Mouse (Mus musculus): ENCODE results near the gene Katnbl1. TPM values are rescaled to one million over a fixed set of nuclear protein-coding genes. Genes with fewer than 3 reads are reported as not detected.
"Not testable (repeated sequence)": the region's sequence is repeated elsewhere in the genome, so short reads cannot be mapped to it uniquely, and the experiment has no call there.

The Katnbl1 gene
- total RNA-seq, 1 experiment: 22.8 TPM

DNA sequence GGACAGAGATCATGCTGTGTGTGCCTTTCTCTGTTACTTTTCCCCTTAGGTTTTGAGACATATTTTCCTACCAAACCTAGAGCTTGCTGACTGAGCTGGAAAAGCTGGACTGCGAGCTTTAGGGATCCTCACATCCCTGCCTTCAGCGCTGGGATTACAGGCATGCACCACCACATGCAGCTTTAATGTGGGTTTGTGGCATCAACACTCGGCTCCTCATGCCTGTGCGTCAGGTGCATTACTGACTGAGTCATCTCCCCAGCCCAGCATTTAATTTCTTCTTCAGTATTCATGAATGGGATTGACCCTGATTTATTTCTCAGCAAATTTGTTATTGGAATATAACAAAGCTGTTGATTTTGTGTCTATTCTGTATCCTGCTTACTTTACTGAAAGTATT lies 57.3 kb downstream of the Katnbl1 start:
- no peak for DNase-seq (ENCODE audit: low read depth, low spot score)
- no peak overlapping the region for H3K4me3 ChIP-seq (ENCODE audit: insufficient read depth in 1 of 2, low read depth in 1 of 2, low read length in 2 of 2, poor library complexity in 1 of 2, severe bottlenecking in 1 of 2)
- no peaks in the 10 kb centered on the region for H3K36me3 ChIP-seq (ENCODE audit: control insufficient read depth, insufficient read depth, low read length, poor library complexity, severe bottlenecking)
- H3K27ac ChIP-seq (ENCODE audit: insufficient read depth, low read depth, low read length, poor library complexity, severe bottlenecking): no peak overlapping the region
- H3K9ac ChIP-seq (ENCODE audit: insufficient read depth, low read depth, low read length, poor library complexity, severe bottlenecking): no peak overlapping the region
- in situ Hi-C loops (cut with MboI; ENCODE audit: low sequenced_read_pairs in 2 of 2, unreplicated experiment in 2 of 2): no loop called here
- H3K4me1 ChIP-seq (ENCODE audit: control insufficient read depth in 2 of 2, insufficient read depth in 2 of 2, low read length in 2 of 2, poor library complexity in 1 of 2): peaks cover 0 to 3% of the 10 kb centered on the region in 2 experiments; a peak in 1 of 4 replicates
- TF ChIP-seq HCFC1 (IDR thresholded peaks at IDR 0.05; ENCODE audit: borderline replicate concordance, insufficient read depth, low read length): no peak
- TF ChIP-seq CHD2 (IDR thresholded peaks at IDR 0.05; ENCODE audit: low read depth, low read length): no peak
- no peak for TF ChIP-seq ZNF384 (IDR thresholded peaks at IDR 0.05; ENCODE audit: low read depth, low read length)
- no peak for TF ChIP-seq ZC3H11A (IDR thresholded peaks at IDR 0.05; ENCODE audit: borderline replicate concordance, low read depth, low read length)
- no peak for TF ChIP-seq MAFK (IDR thresholded peaks at IDR 0.05; ENCODE audit: insufficient read depth, low read depth, low read length)
- no peaks in the 10 kb centered on the region for H3K9me3 ChIP-seq (ENCODE audit: control insufficient read depth, insufficient read depth, low read depth, low read length)

DNA sequence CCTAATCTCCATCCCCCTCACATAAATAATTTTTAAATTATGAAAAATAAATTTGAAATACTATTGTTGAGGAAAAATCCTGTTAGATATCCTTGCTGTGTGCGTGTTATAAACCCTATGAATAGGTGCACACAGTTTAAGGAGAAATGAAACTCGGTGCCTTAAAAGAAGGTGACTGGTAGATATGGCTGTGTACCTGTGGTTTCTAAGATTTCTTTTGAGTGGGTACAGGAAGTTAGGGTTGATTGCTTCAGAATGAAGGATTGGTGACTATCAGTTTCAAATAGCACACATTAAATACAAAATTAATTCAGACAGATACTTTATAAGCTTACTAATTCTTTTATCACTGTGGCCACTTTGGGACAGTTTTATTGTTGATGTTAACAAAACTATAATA lies 58.6 kb downstream of the Katnbl1 start:
- Histone ChIP-seq H3K36me3 (ENCODE audit: control insufficient read depth, insufficient read depth, low read length, poor library complexity, severe bottlenecking) (no peaks in the 10 kb centered on the region), H3K9me3 (ENCODE audit: control insufficient read depth, insufficient read depth, low read depth, low read length) (no peaks in the 10 kb centered on the region), H3K4me1 (ENCODE audit: control insufficient read depth in 2 of 2, insufficient read depth in 2 of 2, low read length in 2 of 2, poor library complexity in 1 of 2) (peaks cover 0 to 3% of the 10 kb centered on the region in 2 experiments; a peak in 1 of 4 replicates), H3K9ac (ENCODE audit: insufficient read depth, low read depth, low read length, poor library complexity, severe bottlenecking) (no peak overlapping the region), H3K4me3 (ENCODE audit: insufficient read depth in 1 of 2, low read depth in 1 of 2, low read length in 2 of 2, poor library complexity in 1 of 2, severe bottlenecking in 1 of 2) (no peak overlapping the region), H3K27ac (ENCODE audit: insufficient read depth, low read depth, low read length, poor library complexity, severe bottlenecking) (no peak overlapping the region)
- no peak for TF ChIP-seq ZNF384 (IDR thresholded peaks at IDR 0.05; ENCODE audit: low read depth, low read length)
- no peak for TF ChIP-seq ZC3H11A (IDR thresholded peaks at IDR 0.05; ENCODE audit: borderline replicate concordance, low read depth, low read length)
- TF ChIP-seq MAFK (IDR thresholded peaks at IDR 0.05; ENCODE audit: insufficient read depth, low read depth, low read length): no peak
- TF ChIP-seq CHD2 (IDR thresholded peaks at IDR 0.05; ENCODE audit: low read depth, low read length): no peak
- no peak for TF ChIP-seq HCFC1 (IDR thresholded peaks at IDR 0.05; ENCODE audit: borderline replicate concordance, insufficient read depth, low read length)
- in situ Hi-C loops (cut with MboI; ENCODE audit: low sequenced_read_pairs in 2 of 2, unreplicated experiment in 2 of 2): no loop called here
- DNase-seq (ENCODE audit: low read depth, low spot score): no peak

DNA sequence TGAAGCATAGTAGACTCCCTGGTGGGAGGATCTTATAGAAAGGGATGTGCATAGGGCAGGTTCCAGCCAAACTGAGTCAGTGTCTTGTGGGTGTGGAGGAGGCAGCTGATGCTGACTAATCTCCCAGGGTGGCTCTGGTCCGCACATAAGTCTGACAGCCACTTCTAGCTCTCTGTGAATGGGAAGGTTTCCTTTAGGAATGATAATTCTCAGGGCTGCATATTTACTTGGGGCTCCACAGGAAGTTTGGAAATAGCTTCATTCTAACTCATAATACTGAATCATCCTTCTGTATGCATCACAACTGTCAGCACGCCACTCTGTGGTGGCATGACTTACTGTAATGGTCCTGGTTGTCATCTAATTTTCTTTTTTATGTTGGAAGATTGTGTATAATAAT lies 64.5 kb downstream of the Katnbl1 start:
- in situ Hi-C loops (cut with MboI; ENCODE audit: low sequenced_read_pairs in 2 of 2, unreplicated experiment in 2 of 2): no loop called here
- no peak overlapping the region for H3K9ac ChIP-seq (ENCODE audit: insufficient read depth, low read depth, low read length, poor library complexity, severe bottlenecking)
- no peak for TF ChIP-seq MAFK (IDR thresholded peaks at IDR 0.05; ENCODE audit: insufficient read depth, low read depth, low read length)
- no peak for TF ChIP-seq HCFC1 (IDR thresholded peaks at IDR 0.05; ENCODE audit: borderline replicate concordance, insufficient read depth, low read length)
- TF ChIP-seq CHD2 (IDR thresholded peaks at IDR 0.05; ENCODE audit: low read depth, low read length): no peak
- no peak for TF ChIP-seq ZC3H11A (IDR thresholded peaks at IDR 0.05; ENCODE audit: borderline replicate concordance, low read depth, low read length)
- TF ChIP-seq ZNF384 (IDR thresholded peaks at IDR 0.05; ENCODE audit: low read depth, low read length): no peak
- no peaks in the 10 kb centered on the region for H3K36me3 ChIP-seq (ENCODE audit: control insufficient read depth, insufficient read depth, low read length, poor library complexity, severe bottlenecking)
- H3K27ac ChIP-seq (ENCODE audit: insufficient read depth, low read depth, low read length, poor library complexity, severe bottlenecking): no peak overlapping the region
- H3K9me3 ChIP-seq (ENCODE audit: control insufficient read depth, insufficient read depth, low read depth, low read length): no peaks in the 10 kb centered on the region
- no peak for DNase-seq (ENCODE audit: low read depth, low spot score)
- H3K4me1 ChIP-seq (ENCODE audit: control insufficient read depth in 2 of 2, insufficient read depth in 2 of 2, low read length in 2 of 2, poor library complexity in 1 of 2): no peaks in the 10 kb centered on the region
- H3K4me3 ChIP-seq (ENCODE audit: insufficient read depth in 1 of 2, low read depth in 1 of 2, low read length in 2 of 2, poor library complexity in 1 of 2, severe bottlenecking in 1 of 2): no peak overlapping the region

DNA sequence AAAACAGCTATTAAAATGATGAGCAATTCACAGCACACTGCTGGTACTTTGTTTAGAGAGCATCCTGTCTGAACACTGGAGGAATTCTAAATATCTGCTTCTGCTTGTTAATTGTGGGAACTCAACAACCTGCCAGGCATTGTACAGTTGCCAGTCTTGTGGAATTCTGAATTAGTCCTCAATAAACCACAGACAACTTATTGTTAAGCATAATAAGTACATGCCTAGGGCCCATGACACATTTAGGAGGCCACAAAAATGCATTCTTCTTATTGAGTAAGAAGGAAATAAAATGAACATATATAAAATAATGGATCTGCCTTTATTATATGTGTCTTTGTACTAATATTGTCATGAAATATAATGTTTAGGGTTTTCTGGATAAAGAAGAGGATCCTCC lies 66.5 kb downstream of the Katnbl1 start:
- no peak for DNase-seq (ENCODE audit: low read depth, low spot score)
- H3K4me3 ChIP-seq (ENCODE audit: insufficient read depth in 1 of 2, low read depth in 1 of 2, low read length in 2 of 2, poor library complexity in 1 of 2, severe bottlenecking in 1 of 2): no peak overlapping the region
- no peaks in the 10 kb centered on the region for H3K36me3 ChIP-seq (ENCODE audit: control insufficient read depth, insufficient read depth, low read length, poor library complexity, severe bottlenecking)
- no peak overlapping the region for H3K9ac ChIP-seq (ENCODE audit: insufficient read depth, low read depth, low read length, poor library complexity, severe bottlenecking)
- no peak overlapping the region for H3K27ac ChIP-seq (ENCODE audit: insufficient read depth, low read depth, low read length, poor library complexity, severe bottlenecking)
- in situ Hi-C loops (cut with MboI; ENCODE audit: low sequenced_read_pairs in 2 of 2, unreplicated experiment in 2 of 2): no loop called here
- no peaks in the 10 kb centered on the region for H3K4me1 ChIP-seq (ENCODE audit: control insufficient read depth in 2 of 2, insufficient read depth in 2 of 2, low read length in 2 of 2, poor library complexity in 1 of 2)
- TF ChIP-seq ZC3H11A (IDR thresholded peaks at IDR 0.05; ENCODE audit: borderline replicate concordance, low read depth, low read length) (no peak), ZNF384 (IDR thresholded peaks at IDR 0.05; ENCODE audit: low read depth, low read length) (no peak), MAFK (IDR thresholded peaks at IDR 0.05; ENCODE audit: insufficient read depth, low read depth, low read length) (no peak)
- no peaks in the 10 kb centered on the region for H3K9me3 ChIP-seq (ENCODE audit: control insufficient read depth, insufficient read depth, low read depth, low read length)

DNA sequence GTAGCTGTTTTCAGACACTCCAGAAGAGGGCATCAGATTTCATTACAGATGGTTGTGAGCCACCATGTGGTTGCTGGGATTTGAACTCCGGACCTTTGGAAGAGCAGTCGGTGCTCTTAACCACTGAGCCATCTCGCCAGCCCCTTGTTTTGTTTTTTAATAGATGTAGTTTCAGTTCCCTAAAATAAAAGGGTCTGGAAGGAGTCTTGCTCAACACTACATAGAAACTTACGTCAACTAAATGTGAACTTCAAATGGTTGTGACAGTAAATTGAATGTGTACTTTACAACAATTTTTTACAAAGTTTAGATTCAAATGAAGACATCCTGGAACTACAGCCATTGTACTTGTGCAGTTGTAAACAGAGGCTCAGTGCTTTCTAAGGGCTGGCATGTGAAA lies 69.0 kb downstream of the Katnbl1 start:
- H3K9me3 ChIP-seq (ENCODE audit: control insufficient read depth, insufficient read depth, low read depth, low read length); H3K4me3 ChIP-seq (ENCODE audit: insufficient read depth in 1 of 2, low read depth in 1 of 2, low read length in 2 of 2, poor library complexity in 1 of 2, severe bottlenecking in 1 of 2); H3K9ac ChIP-seq (ENCODE audit: insufficient read depth, low read depth, low read length, poor library complexity, severe bottlenecking); DNase-seq (ENCODE audit: low read depth, low spot score); H3K27ac ChIP-seq (ENCODE audit: insufficient read depth, low read depth, low read length, poor library complexity, severe bottlenecking); in situ Hi-C loops (cut with MboI; ENCODE audit: low sequenced_read_pairs in 2 of 2, unreplicated experiment in 2 of 2); H3K4me1 ChIP-seq (ENCODE audit: control insufficient read depth in 2 of 2, insufficient read depth in 2 of 2, low read length in 2 of 2, poor library complexity in 1 of 2); H3K36me3 ChIP-seq (ENCODE audit: control insufficient read depth, insufficient read depth, low read length, poor library complexity, severe bottlenecking): not testable (repeated sequence)

Measured in ES-E14 (cell line).